Mouse (Mus musculus): ENCODE measurements around the gene Olfr341. TPM values are rescaled to one million over a fixed set of nuclear protein-coding genes. Genes with fewer than 3 reads are reported as not detected.

Olfr341 gene
- total and polyA plus RNA-seq, 3 experiments: not detected

GRCm38 (mm10) chr2:36473634-36474033 lies 8.6 kb downstream of the Olfr341 start:
- no peaks in the 10 kb centered on the region for H3K4me1 ChIP-seq (ENCODE audit: control insufficient read depth in 1 of 2, insufficient read depth in 2 of 2)
- DNase-seq (ENCODE audit: extremely low read depth): no peak
- no peak overlapping the region for H3K27ac ChIP-seq (ENCODE audit: insufficient read depth, low read depth)
- H3K9ac ChIP-seq (ENCODE audit: insufficient read depth, low read depth): no peak overlapping the region
- no peaks in the 10 kb centered on the region for H3K36me3 ChIP-seq (replicated peaks in 1 of 2; ENCODE audit: control insufficient read depth in 1 of 2, insufficient read depth in 1 of 2, low read length in 1 of 2)
- H3K4me3 ChIP-seq (replicated peaks in 1 of 3; ENCODE audit: low read depth in 2 of 3, low read length in 2 of 3, poor library complexity in 1 of 3): no peak overlapping the region
- dilution Hi-C loops (cut with MboI; ENCODE audit: extremely low pct_ligation_motif_present, extremely low pct_unique_long_range_greater_than_20kb, low sequenced_read_pairs): no loop called here
- no peaks in the 10 kb centered on the region for H3K9me3 ChIP-seq (replicated peaks; ENCODE audit: low read length)
- no peak overlapping the region for H3K4me2 ChIP-seq (ENCODE audit: insufficient read depth, low read depth, poor library complexity, severe bottlenecking)
- in situ Hi-C loops (cut with MboI; ENCODE audit: low pct_ligation_motif_present, low pct_unique_long_range_greater_than_20kb, low sequenced_read_pairs): no loop called here
- TF ChIP-seq JUN (IDR thresholded peaks at IDR 0.05; ENCODE audit: insufficient read depth, low read depth, low read length): no peak
- TF ChIP-seq ZNF384 (IDR thresholded peaks at IDR 0.05; ENCODE audit: low read depth, low read length): no peak
- TF ChIP-seq E2F4 (IDR thresholded peaks at IDR 0.05; ENCODE audit: insufficient replicate concordance, low read depth, low read length): no peak
- no peak for TF ChIP-seq GABPA (IDR thresholded peaks at IDR 0.05; ENCODE audit: insufficient replicate concordance, low read depth, low read length)
- no peak for TF ChIP-seq ZKSCAN1 (IDR thresholded peaks at IDR 0.05; ENCODE audit: borderline replicate concordance, low read depth, low read length)
- H3K79me2 ChIP-seq (replicated peaks; ENCODE audit: control insufficient read depth, extremely low read depth, insufficient read depth, poor library complexity, severe bottlenecking): no peaks in the 10 kb centered on the region
- peaks cover 30% of the 10 kb centered on the region for H3K27me3 ChIP-seq (replicated peaks)

GRCm38 (mm10) chr2:36452287-36452686 lies 30.0 kb downstream of the Olfr341 start, which contains the start of gene Olfr340:
Gene Olfr340, plus strand, starts transcription at chr2:36452587.
- in situ Hi-C loops (cut with MboI; ENCODE audit: low pct_ligation_motif_present, low pct_unique_long_range_greater_than_20kb, low sequenced_read_pairs): no loop called here

More at GRCm38 (mm10) chr2:36452287-36452686, 30.0 kb downstream of the Olfr341 start, which contains the start of gene Olfr340:
- dilution Hi-C loops (cut with MboI; ENCODE audit: extremely low pct_ligation_motif_present, extremely low pct_unique_long_range_greater_than_20kb, low sequenced_read_pairs): no loop called here
- TF ChIP-seq BHLHE40 (IDR thresholded peaks at IDR 0.05; ENCODE audit: low read depth, low read length): no peak
- TF ChIP-seq POLR2AphosphoS2 (IDR thresholded peaks at IDR 0.05; ENCODE audit: low read depth, low read length): no peak
- no peak for TF ChIP-seq TCF12 (IDR thresholded peaks at IDR 0.05; ENCODE audit: low read depth, low read length)
- TF ChIP-seq JUN (IDR thresholded peaks at IDR 0.05; ENCODE audit: insufficient read depth, low read depth, low read length): no peak
- TF ChIP-seq NELFE (IDR thresholded peaks at IDR 0.05; ENCODE audit: low read depth, low read length): no peak
- no peak for TF ChIP-seq CHD1 (IDR thresholded peaks at IDR 0.05; ENCODE audit: low read depth, low read length)
- TF ChIP-seq ZC3H11A (IDR thresholded peaks at IDR 0.05; ENCODE audit: low read depth, low read length): no peak
- no peak for TF ChIP-seq CHD2 (IDR thresholded peaks at IDR 0.05; ENCODE audit: low read length)
- no peak for TF ChIP-seq ETS1 (conservative IDR thresholded peaks at IDR 0.05; ENCODE audit: low read depth, low read length)
- no peak for TF ChIP-seq PAX5 (IDR thresholded peaks at IDR 0.05; ENCODE audit: low read length)
- TF ChIP-seq KAT2A (IDR thresholded peaks at IDR 0.05; ENCODE audit: insufficient replicate concordance, low read length): no peak
- no peak for TF ChIP-seq SMC3 (IDR thresholded peaks at IDR 0.05; ENCODE audit: low read depth, low read length)
- TF ChIP-seq MAX (IDR thresholded peaks at IDR 0.05; ENCODE audit: low read length): no peak
- no peak for TF ChIP-seq MAFK (IDR thresholded peaks at IDR 0.05; ENCODE audit: insufficient replicate concordance, low read length)
- no peak for TF ChIP-seq UBTF (IDR thresholded peaks at IDR 0.05; ENCODE audit: low read depth, low read length)
- no peak for TF ChIP-seq JUND (conservative IDR thresholded peaks at IDR 0.05; ENCODE audit: low read depth, low read length)
- TF ChIP-seq ZKSCAN1 (IDR thresholded peaks at IDR 0.05; ENCODE audit: borderline replicate concordance, low read depth, low read length): no peak
- TF ChIP-seq RAD21 (IDR thresholded peaks at IDR 0.05; ENCODE audit: low read depth, low read length): no peak
- no peak for TF ChIP-seq MAZ (IDR thresholded peaks at IDR 0.05; ENCODE audit: low read depth, low read length)
- H3K27me3 ChIP-seq (replicated peaks): peaks cover 46% of the 10 kb centered on the region
- H3K4me3 ChIP-seq (replicated peaks in 1 of 3; ENCODE audit: low read depth in 2 of 3, low read length in 2 of 3, poor library complexity in 1 of 3): no peak within 1 kb of the TSS
- no peak for DNase-seq (ENCODE audit: extremely low read depth)
- H3K36me3 ChIP-seq (replicated peaks in 1 of 2; ENCODE audit: control insufficient read depth in 1 of 2, insufficient read depth in 1 of 2, low read length in 1 of 2): no peaks in the 10 kb centered on the region
- no peaks in the 10 kb centered on the region for H3K79me2 ChIP-seq (replicated peaks; ENCODE audit: control insufficient read depth, extremely low read depth, insufficient read depth, poor library complexity, severe bottlenecking)
- H3K4me1 ChIP-seq (ENCODE audit: control insufficient read depth in 1 of 2, insufficient read depth in 2 of 2): no peaks in the 10 kb centered on the region
- no peak within 1 kb of the TSS for H3K9ac ChIP-seq (ENCODE audit: insufficient read depth, low read depth)
- H3K4me2 ChIP-seq (ENCODE audit: insufficient read depth, low read depth, poor library complexity, severe bottlenecking): no peak within 1 kb of the TSS
- no peaks in the 10 kb centered on the region for H3K9me3 ChIP-seq (replicated peaks; ENCODE audit: low read length)
- no peak within 1 kb of the TSS for H3K27ac ChIP-seq (ENCODE audit: insufficient read depth, low read depth)

Other genes starting within 250 kb of the Olfr341 start
- gene Olfr338, start 108.9 kb downstream of the Olfr341 start, total RNA-seq (2012; rRNA removed): not detected in 2 replicates
- gene Olfr338, start 108.9 kb downstream of the Olfr341 start, total RNA-seq (2014; rRNA removed): not detected in 2 replicates
- not detected in 2 replicates for gene Olfr338, start 108.9 kb downstream of the Olfr341 start, polyA plus RNA-seq (2012; ENCODE audit: insufficient read length, low read depth)
- gene Olfr339, start 63.5 kb downstream of the Olfr341 start, total RNA-seq (2012; rRNA removed): not detected in 2 replicates
- gene Olfr339, start 63.5 kb downstream of the Olfr341 start, total RNA-seq (2014; rRNA removed): not detected in 2 replicates
- gene Olfr339, start 63.5 kb downstream of the Olfr341 start, polyA plus RNA-seq (2012; ENCODE audit: insufficient read length, low read depth): not detected in 2 replicates
- gene Olfr340, start 29.9 kb downstream of the Olfr341 start, total RNA-seq (2012; rRNA removed): not detected in 2 replicates
- gene Olfr340, start 29.9 kb downstream of the Olfr341 start, total RNA-seq (2014; rRNA removed): not detected in 2 replicates
- not detected in 2 replicates for gene Olfr340, start 29.9 kb downstream of the Olfr341 start, polyA plus RNA-seq (2012; ENCODE audit: insufficient read length, low read depth)
- not detected in 2 replicates for gene Olfr342, start 42.5 kb upstream of the Olfr341 start, total RNA-seq (2012; rRNA removed)
- gene Olfr342, start 42.5 kb upstream of the Olfr341 start, total RNA-seq (2014; rRNA removed): not detected in 2 replicates
- gene Olfr342, start 42.5 kb upstream of the Olfr341 start, polyA plus RNA-seq (2012; ENCODE audit: insufficient read length, low read depth): not detected in 2 replicates
- gene Olfr344, start 84.2 kb upstream of the Olfr341 start, total RNA-seq (2012; rRNA removed): not detected in 2 replicates
- not detected in 2 replicates for gene Olfr344, start 84.2 kb upstream of the Olfr341 start, total RNA-seq (2014; rRNA removed)
- gene Olfr344, start 84.2 kb upstream of the Olfr341 start, polyA plus RNA-seq (2012; ENCODE audit: insufficient read length, low read depth): not detected in 2 replicates
- not detected in 2 replicates for gene Olfr345, start 157.6 kb upstream of the Olfr341 start, total RNA-seq (2012; rRNA removed)
- gene Olfr345, start 157.6 kb upstream of the Olfr341 start, total RNA-seq (2014; rRNA removed): not detected in 2 replicates
- gene Olfr345, start 157.6 kb upstream of the Olfr341 start, polyA plus RNA-seq (2012; ENCODE audit: insufficient read length, low read depth): not detected in 2 replicates
- not detected in 2 replicates for gene Olfr346, start 203.3 kb upstream of the Olfr341 start, total RNA-seq (2012; rRNA removed)
- gene Olfr346, start 203.3 kb upstream of the Olfr341 start, total RNA-seq (2014; rRNA removed): not detected in 2 replicates
- gene Olfr346, start 203.3 kb upstream of the Olfr341 start, polyA plus RNA-seq (2012; ENCODE audit: insufficient read length, low read depth): not detected in 2 replicates
- not detected in 2 replicates for gene Olfr347, start 249.4 kb upstream of the Olfr341 start, total RNA-seq (2012; rRNA removed)
- gene Olfr347, start 249.4 kb upstream of the Olfr341 start, total RNA-seq (2014; rRNA removed): not detected in 2 replicates
- gene Olfr347, start 249.4 kb upstream of the Olfr341 start, polyA plus RNA-seq (2012; ENCODE audit: insufficient read length, low read depth): not detected in 2 replicates